Mouse (Mus musculus): ENCODE measurements around the gene Jun. TPM values are rescaled to one million over a fixed set of nuclear protein-coding genes. Genes with fewer than 3 reads are reported as not detected.

The Jun gene
- polyA plus RNA-seq, 1 experiment from 2014 or later, result 73.8 TPM

- no peak overlapping the region for H3K4me2 ChIP-seq
- no peak overlapping the region for H3K9ac ChIP-seq (replicated peaks)
- H3K4me1 ChIP-seq, result 0 out of 2 replicates have a peak, but pooled peaks cover 3% of the 10 kb centered on the region
- ATAC-seq (ENCODE audit: low FRiP score), result no peak
- no peaks in the 10 kb centered on the region for H3K36me3 ChIP-seq
- H3K27me3 ChIP-seq (replicated peaks), result no peaks in the 10 kb centered on the region
- H3K9me3 ChIP-seq (replicated peaks), result no peaks in the 10 kb centered on the region
- WGBS, result 84% methylated on average over 12 of the region's 12 CpGs
- no peak overlapping the region for H3K4me3 ChIP-seq (replicated peaks)
- no peak overlapping the region for H3K27ac ChIP-seq (replicated peaks)
Observed at GRCm38 (mm10) chr4:95021649-95022637, 30.1 kb downstream of the Jun start.

GRCm38 (mm10) chr4:95020201-95020600, 31.8 kb downstream of the Jun start:
- no peaks in the 10 kb centered on the region for H3K9me3 ChIP-seq (replicated peaks)
- WGBS, result 91% methylated on average over 2 of the region's 2 CpGs
- H3K27ac ChIP-seq (replicated peaks), result no peak overlapping the region
- no peaks in the 10 kb centered on the region for H3K36me3 ChIP-seq
- 0 out of 2 replicates have a peak, but pooled peaks cover 3% of the 10 kb centered on the region for H3K4me1 ChIP-seq
- H3K4me2 ChIP-seq, result no peak overlapping the region
- no peak overlapping the region for H3K9ac ChIP-seq (replicated peaks)
- no peaks in the 10 kb centered on the region for H3K27me3 ChIP-seq (replicated peaks)
- ATAC-seq (ENCODE audit: low FRiP score), result no peak
- no peak overlapping the region for H3K4me3 ChIP-seq (replicated peaks)

- WGBS, result 24% methylated on average over 7 of the region's 7 CpGs
- ATAC-seq (ENCODE audit: low FRiP score), result peak; percentile 38; the same call in 1 of the 2 replicates
Observed at GRCm38 (mm10) chr4:95018221-95018620, 33.8 kb downstream of the Jun start.

GRCm38 (mm10) chr4:95012706-95013105, 39.3 kb downstream of the Jun start:
- no peaks in the 10 kb centered on the region for H3K27me3 ChIP-seq (replicated peaks)

More at GRCm38 (mm10) chr4:95018221-95018620, 33.8 kb downstream of the Jun start:
- H3K36me3 ChIP-seq, result no peaks in the 10 kb centered on the region
- H3K4me2 ChIP-seq, result no peak overlapping the region
- H3K9ac ChIP-seq (replicated peaks), result no peak overlapping the region
- H3K4me3 ChIP-seq (replicated peaks), result no peak overlapping the region
- H3K27ac ChIP-seq (replicated peaks), result no peak overlapping the region
- H3K4me1 ChIP-seq, result 0 out of 2 replicates have a peak, but pooled peaks cover under 1% of the 10 kb centered on the region
- no peaks in the 10 kb centered on the region for H3K27me3 ChIP-seq (replicated peaks)
- H3K9me3 ChIP-seq (replicated peaks), result no peaks in the 10 kb centered on the region

GRCm38 (mm10) chr4:95012256-95012655, 39.8 kb downstream of the Jun start:
- H3K27me3 ChIP-seq (replicated peaks), result no peaks in the 10 kb centered on the region
- no peaks in the 10 kb centered on the region for H3K36me3 ChIP-seq
- no peaks in the 10 kb centered on the region for H3K4me1 ChIP-seq
- H3K4me3 ChIP-seq (replicated peaks), result no peak overlapping the region
- no peak for ATAC-seq (ENCODE audit: low FRiP score)
- H3K9me3 ChIP-seq (replicated peaks), result no peaks in the 10 kb centered on the region
- no peak overlapping the region for H3K9ac ChIP-seq (replicated peaks)
- H3K4me2 ChIP-seq, result no peak overlapping the region
- no peak overlapping the region for H3K27ac ChIP-seq (replicated peaks)

More at GRCm38 (mm10) chr4:95012706-95013105, 39.3 kb downstream of the Jun start:
- WGBS, result 74% methylated on average over 1 of the region's 1 CpGs
- Histone ChIP-seq H3K27ac (replicated peaks) (no peak overlapping the region), H3K9me3 (replicated peaks) (no peaks in the 10 kb centered on the region), H3K4me2 (no peak overlapping the region), H3K4me3 (replicated peaks) (no peak overlapping the region), H3K36me3 (no peaks in the 10 kb centered on the region), H3K4me1 (no peaks in the 10 kb centered on the region), H3K9ac (replicated peaks) (no peak overlapping the region)
- ATAC-seq (ENCODE audit: low FRiP score), result no peak

- peak; percentile 90 for ATAC-seq (ENCODE audit: low FRiP score)
- no peaks in the 10 kb centered on the region for H3K4me1 ChIP-seq
- 45% methylated on average over 13 of the region's 13 CpGs for WGBS
- no peak overlapping the region for H3K27ac ChIP-seq (replicated peaks)
- no peak overlapping the region for H3K4me3 ChIP-seq (replicated peaks)
- no peak overlapping the region for H3K9ac ChIP-seq (replicated peaks)
- H3K4me2 ChIP-seq, result peak overlapping the region; percentile 32
- no peaks in the 10 kb centered on the region for H3K36me3 ChIP-seq
- H3K9me3 ChIP-seq (replicated peaks), result no peaks in the 10 kb centered on the region
- H3K27me3 ChIP-seq (replicated peaks), result no peaks in the 10 kb centered on the region
Observed at GRCm38 (mm10) chr4:95008175-95009057, 43.6 kb downstream of the Jun start.

GRCm38 (mm10) chr4:95007759-95008158, 44.3 kb downstream of the Jun start:
- Histone ChIP-seq H3K4me1 (no peaks in the 10 kb centered on the region), H3K36me3 (no peaks in the 10 kb centered on the region), H3K9me3 (replicated peaks) (no peaks in the 10 kb centered on the region), H3K27ac (replicated peaks) (no peak overlapping the region), H3K4me2 (no peak overlapping the region), H3K27me3 (replicated peaks) (no peaks in the 10 kb centered on the region), H3K4me3 (replicated peaks) (no peak overlapping the region), H3K9ac (replicated peaks) (no peak overlapping the region)
- peak; percentile 29; the same call in 1 of the 2 replicates for ATAC-seq (ENCODE audit: low FRiP score)
- 47% methylated on average over 8 of the region's 8 CpGs for WGBS

- H3K27me3 ChIP-seq (replicated peaks), result no peaks in the 10 kb centered on the region
- H3K4me3 ChIP-seq (replicated peaks), result no peak overlapping the region
- H3K27ac ChIP-seq (replicated peaks), result no peak overlapping the region
- WGBS, result 65% methylated on average over 6 of the region's 6 CpGs
- H3K4me2 ChIP-seq, result no peak overlapping the region
- no peaks in the 10 kb centered on the region for H3K9me3 ChIP-seq (replicated peaks)
- H3K9ac ChIP-seq (replicated peaks), result no peak overlapping the region
- H3K36me3 ChIP-seq, result no peaks in the 10 kb centered on the region
- H3K4me1 ChIP-seq, result no peaks in the 10 kb centered on the region
- no peak for ATAC-seq (ENCODE audit: low FRiP score)
Observed at GRCm38 (mm10) chr4:95005251-95005830, 46.7 kb downstream of the Jun start.

GRCm38 (mm10) chr4:95001043-95001775, 50.8 kb downstream of the Jun start:
- no peak overlapping the region for H3K27ac ChIP-seq (replicated peaks)
- no peak overlapping the region for H3K4me3 ChIP-seq (replicated peaks)
- no peaks in the 10 kb centered on the region for H3K4me1 ChIP-seq
- H3K4me2 ChIP-seq, result no peak overlapping the region
- 71% methylated on average over 6 of the region's 6 CpGs for WGBS
- no peaks in the 10 kb centered on the region for H3K27me3 ChIP-seq (replicated peaks)
- ATAC-seq (ENCODE audit: low FRiP score), result no peak
- H3K36me3 ChIP-seq, result no peaks in the 10 kb centered on the region
- no peaks in the 10 kb centered on the region for H3K9me3 ChIP-seq (replicated peaks)
- H3K9ac ChIP-seq (replicated peaks), result no peak overlapping the region

GRCm38 (mm10) chr4:95000147-95000546, 51.9 kb downstream of the Jun start:
- H3K27ac ChIP-seq (replicated peaks), result no peak overlapping the region
- WGBS, result 100% methylated on average over 1 of the region's 1 CpGs
- H3K9me3 ChIP-seq (replicated peaks), result no peaks in the 10 kb centered on the region
- ATAC-seq (ENCODE audit: low FRiP score), result no peak
- H3K9ac ChIP-seq (replicated peaks), result no peak overlapping the region
- H3K4me3 ChIP-seq (replicated peaks), result no peak overlapping the region
- no peaks in the 10 kb centered on the region for H3K27me3 ChIP-seq (replicated peaks)
- H3K36me3 ChIP-seq, result no peaks in the 10 kb centered on the region
- no peaks in the 10 kb centered on the region for H3K4me1 ChIP-seq
- no peak overlapping the region for H3K4me2 ChIP-seq

- H3K27ac ChIP-seq (replicated peaks), result no peak overlapping the region
- no peaks in the 10 kb centered on the region for H3K36me3 ChIP-seq
- WGBS, result 69% methylated on average over 3 of the region's 3 CpGs
- H3K4me1 ChIP-seq, result no peaks in the 10 kb centered on the region
- H3K9me3 ChIP-seq (replicated peaks), result no peaks in the 10 kb centered on the region
- H3K4me2 ChIP-seq, result no peak overlapping the region
- H3K27me3 ChIP-seq (replicated peaks), result no peaks in the 10 kb centered on the region
- no peak for ATAC-seq (ENCODE audit: low FRiP score)
- no peak overlapping the region for H3K4me3 ChIP-seq (replicated peaks)
- no peak overlapping the region for H3K9ac ChIP-seq (replicated peaks)
Observed at GRCm38 (mm10) chr4:94999249-94999648, 52.8 kb downstream of the Jun start.
